ENCODE assay signal across 9 mouse cellular contexts in the genomic region with DNA sequence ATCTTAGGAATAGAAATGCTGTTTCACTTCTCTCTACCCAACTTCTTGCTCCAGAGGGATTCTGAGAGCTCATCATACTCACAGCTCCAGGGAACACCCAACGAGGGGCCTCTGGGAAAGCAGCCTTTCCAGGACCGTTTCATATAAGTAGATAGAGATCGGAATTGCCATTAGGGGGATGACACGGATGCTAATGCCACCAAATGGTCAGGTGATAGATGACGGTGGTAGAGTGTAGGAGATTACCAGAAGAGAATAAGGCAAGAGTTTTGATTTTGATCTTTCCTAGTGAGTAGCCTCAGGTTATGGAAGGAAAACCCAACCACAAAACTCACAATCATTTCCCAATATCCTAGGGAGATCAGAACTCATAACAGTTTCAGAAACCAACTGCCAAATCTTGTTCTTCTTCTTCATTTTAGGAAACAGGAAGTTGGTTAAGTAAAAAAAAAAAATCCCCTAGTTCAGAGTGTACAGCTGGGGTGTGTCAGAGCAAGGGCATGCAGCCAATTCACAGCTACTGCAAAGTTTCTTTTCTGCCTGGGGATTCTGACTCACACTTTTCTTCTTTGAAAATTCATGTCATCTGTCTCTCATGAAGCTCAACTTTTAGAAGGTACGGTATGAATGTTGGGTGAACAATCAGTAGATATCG. TPM values are rescaled to one million over a fixed set of nuclear protein-coding genes. Genes with fewer than 3 reads are reported as not detected.
A peak's percentile ranks its signal among the peaks of the same experiment; 100 is the strongest.
DNase-seq lines count a peak whose midpoint lies in the region; ATAC-seq and TF ChIP-seq lines count a peak whose summit lies in the region.
"Had no signal": no experiment of that assay in that cellular context is flagged by ENCODE, and none has a peak within 500 bp of the region (broad histone marks: within the 10 kb centered on the region; RNA-seq: fewer than 3 reads in every experiment).

A gene (plus strand): TSS at position 183 of the 655 bp plus-strand sequence.

- H3K4me2 ChIP-seq in liver, embryonic 12.5 days = no peak within 1 kb of the TSS
- no peak within 1 kb of the TSS for H3K4me2 ChIP-seq in lung, postnatal 0 days (replicated peaks; ENCODE audit: low read depth, low read length)

- peak; percentile 39 for DNase-seq in liver, adult 2 months (ENCODE audit: extremely low read depth, low read depth, low spot score)
- peak; percentile 55 for DNase-seq in NIH3T3 (ENCODE audit: low read depth)
- DNase-seq in lung, postnatal 0 days (ENCODE audit: low spot score) = peak; percentile 89
- peak; percentile 13 for DNase-seq in thymus, postnatal 4 days
- no peak for DNase-seq in left cerebral cortex, adult 8-10 months (ENCODE audit: low spot score in 2 of 2)
- no peak for DNase-seq in embryo, embryonic 10.5 days (ENCODE audit: low spot score)

- WGBS in liver, adult 2 months = 73% methylated on average over 7 of the region's 7 CpGs
- 53% methylated on average over 7 of the region's 7 CpGs for WGBS in liver, embryonic 12.5 days (ENCODE audit: insufficient replicate concordance)
- WGBS in lung, postnatal 0 days = 56% methylated on average over 7 of the region's 7 CpGs

- no peak for TF ChIP-seq POLR2A in liver, adult 2 months (IDR thresholded peaks at IDR 0.05; ENCODE audit: extremely low read depth, insufficient read depth, low read length)

- no peaks in the 10 kb centered on the region for H3K9me3 ChIP-seq in liver, embryonic 12.5 days (replicated peaks)
- H3K9me3 ChIP-seq in lung, postnatal 0 days (ENCODE audit: low read length) = no peaks in the 10 kb centered on the region

- H3K4me3 ChIP-seq in liver, adult 2 months (ENCODE audit: insufficient read depth, low read depth, low read length) = no peak within 1 kb of the TSS
- no peak within 1 kb of the TSS for H3K4me3 ChIP-seq in liver, embryonic 12.5 days
- H3K4me3 ChIP-seq in lung, postnatal 0 days (ENCODE audit: low read depth, low read length) = no peak within 1 kb of the TSS

- no peak within 1 kb of the TSS for H3K9ac ChIP-seq in liver, adult 2 months (ENCODE audit: low read depth, low read length)
- no peak within 1 kb of the TSS for H3K9ac ChIP-seq in liver, embryonic 12.5 days
- H3K9ac ChIP-seq in lung, postnatal 0 days (replicated peaks; ENCODE audit: low read depth) = no peak within 1 kb of the TSS

- no peaks in the 10 kb centered on the region for H3K4me1 ChIP-seq in liver, adult 2 months (ENCODE audit: control insufficient read depth, insufficient read depth, low read length)
- H3K4me1 ChIP-seq in liver, embryonic 12.5 days = no peaks in the 10 kb centered on the region
- no peaks in the 10 kb centered on the region for H3K4me1 ChIP-seq in lung, postnatal 0 days (ENCODE audit: insufficient read depth, low read depth, low read length)

- no peaks in the 10 kb centered on the region for H3K79me2 ChIP-seq in liver, adult 2 months (ENCODE audit: control insufficient read depth, insufficient read depth, low read length)

- no peak within 1 kb of the TSS for H3K27ac ChIP-seq in liver, adult 2 months (replicated peaks; ENCODE audit: insufficient read depth, low read depth, low read length)
- no peak within 1 kb of the TSS for H3K27ac ChIP-seq in liver, embryonic 12.5 days
- no peak within 1 kb of the TSS for H3K27ac ChIP-seq in lung, postnatal 0 days (ENCODE audit: low read length)

- no peaks in the 10 kb centered on the region for H3K36me3 ChIP-seq in liver, adult 2 months (ENCODE audit: control insufficient read depth, insufficient read depth, low read length)
- H3K36me3 ChIP-seq in liver, embryonic 12.5 days = no peaks in the 10 kb centered on the region
- no peaks in the 10 kb centered on the region for H3K36me3 ChIP-seq in lung, postnatal 0 days (ENCODE audit: insufficient read depth, low read length)

- 0 out of 2 replicates have a peak, but pooled peaks have one; percentile 52 for TF ChIP-seq EP300 in lung, postnatal 0 days (IDR thresholded peaks at IDR 0.05)

- ATAC-seq in liver, embryonic 12.5 days = no peak
- ATAC-seq in granulocyte monocyte progenitor cell, adult 5-6 weeks (replicated peaks; ENCODE audit: poor library complexity, severe bottlenecking) = peak; percentile 73
- peak; percentile 66 for ATAC-seq in lung, postnatal 0 days

- TF ChIP-seq CTCF in liver, adult 2 months (IDR thresholded peaks at IDR 0.05; ENCODE audit: low read depth, low read length) = no peak
- no peak for TF ChIP-seq CTCF in lung, postnatal 0 days (IDR thresholded peaks at IDR 0.05)

- no peaks in the 10 kb centered on the region for H3K27me3 ChIP-seq in liver, adult 2 months (ENCODE audit: control insufficient read depth, insufficient read depth, low read length)
- no peaks in the 10 kb centered on the region for H3K27me3 ChIP-seq in liver, embryonic 12.5 days (replicated peaks)
- H3K27me3 ChIP-seq in lung, postnatal 0 days (replicated peaks; ENCODE audit: insufficient read depth, low read length) = no peaks in the 10 kb centered on the region

RNA-seq across cellular contexts. Expression of the gene that starts here (rescaled TPM):
- total RNA-seq in liver, adult 2 months (2014; rRNA removed) = not detected in 2 replicates
- polyA plus RNA-seq in liver, adult 2 months (2012; rRNA removed) = not detected in 2 replicates
- polyA plus RNA-seq in liver, embryonic 12.5 days (2016; fragmentation: Nextera tagmentation; extraction: Ambion mirVana) = 0.05 and 0.10 TPM in 2 replicates
- 0.41 TPM in 1 of 2 replicates, not detected in the other for total RNA-seq in granulocyte monocyte progenitor cell, adult 5-6 weeks (2014; fragmentation: Nextera tagmentation)
- not detected in 2 replicates for total RNA-seq in granulocyte monocyte progenitor cell, adult 5-6 weeks (2017)
- polyA plus RNA-seq in lung, postnatal 0 days (2015; fragmentation: Nextera tagmentation; extraction: Ambion mirVana) = not detected in 2 replicates
- not detected for total RNA-seq in left cerebral cortex, adult 8-10 months (2022)
- total RNA-seq: left cerebral cortex, adult 18-20 months had no signal

Comparison
In these comparisons a context has a peak if more than half of its experiments do, and no peak if none do; other contexts are left out.
1. Peak in DNase-seq in liver, adult 2 months; RNA of the gene not detected or under 1 TPM.
2. Peak in ATAC-seq in granulocyte monocyte progenitor cell, adult 5-6 weeks; RNA of the gene not detected or under 1 TPM.
3. Peak in DNase-seq and ATAC-seq in lung, postnatal 0 days; RNA of the gene not detected or under 1 TPM.
4. DNase-seq: peak in NIH3T3 (single experiment) and thymus, postnatal 4 days (single experiment); none in left cerebral cortex, adult 8-10 months (0 of 2) and embryo, embryonic 10.5 days (single experiment).